Mouse (Mus musculus) adrenal gland, postnatal 10 days (tissue): Measurements from ENCODE around the gene Dnaja2. TPM values are rescaled to one million over a fixed set of nuclear protein-coding genes. Genes with fewer than 3 reads are reported as not detected.

ENCODE experiments used
- DNase-seq: peaks from one replicate; pipeline ENCODE4 v3.0.0; 2021; ENCODE audit warnings: mixed read lengths
- total RNA-seq, 2 experiments: library from RNA; stranded (reverse); gene quantifications; 2 replicates each; pipeline ENCODE4 v1.2.3; 2021

Dnaja2 gene
- total RNA-seq, 2 experiments from 2014 or later = 146 to 159 TPM

GRCm38 (mm10) chr8:85556986-85557600 lies 1.9 kb upstream of the Dnaja2 start:
- DNase-seq = no peak

GRCm38 (mm10) chr8:85554391-85555180 lies 558 bp downstream of the Dnaja2 start:
- DNase-seq = peak; percentile 17

- no peak for DNase-seq
Observed at GRCm38 (mm10) chr8:85551934-85552333, 3.2 kb downstream of the Dnaja2 start.

GRCm38 (mm10) chr8:85536332-85536731 lies 18.8 kb downstream of the Dnaja2 start:
- DNase-seq = no peak

GRCm38 (mm10) chr8:85534163-85534562 lies 21.0 kb downstream of the Dnaja2 start:
- DNase-seq = no peak

GRCm38 (mm10) chr8:85533434-85533833 lies 21.7 kb downstream of the Dnaja2 start:
- no peak for DNase-seq

- DNase-seq = no peak
Observed at GRCm38 (mm10) chr8:85532843-85533242, 22.3 kb downstream of the Dnaja2 start.

- DNase-seq = no peak
Observed at GRCm38 (mm10) chr8:85531471-85531870, 23.7 kb downstream of the Dnaja2 start.

- DNase-seq = no peak
Observed at GRCm38 (mm10) chr8:85530717-85531116, 24.4 kb downstream of the Dnaja2 start.

GRCm38 (mm10) chr8:85528959-85529358 lies 26.2 kb downstream of the Dnaja2 start:
- no peak for DNase-seq

- peak; percentile 74 for DNase-seq
Observed at GRCm38 (mm10) chr8:85526105-85526504, 29.0 kb downstream of the Dnaja2 start.

GRCm38 (mm10) chr8:85524086-85524485 lies 31.1 kb downstream of the Dnaja2 start:
- no peak for DNase-seq

GRCm38 (mm10) chr8:85521332-85521731 lies 33.8 kb downstream of the Dnaja2 start:
- DNase-seq = peak; percentile 27

GRCm38 (mm10) chr8:85520586-85520985 lies 34.6 kb downstream of the Dnaja2 start:
- DNase-seq = no peak

- DNase-seq = no peak
Observed at GRCm38 (mm10) chr8:85517956-85518355, 37.2 kb downstream of the Dnaja2 start.

GRCm38 (mm10) chr8:85517336-85517735 lies 37.8 kb downstream of the Dnaja2 start:
- DNase-seq = no peak

- DNase-seq = no peak
Observed at GRCm38 (mm10) chr8:85515391-85515790, 39.8 kb downstream of the Dnaja2 start.

- DNase-seq = no peak
Observed at GRCm38 (mm10) chr8:85513283-85513682, 41.9 kb downstream of the Dnaja2 start.

GRCm38 (mm10) chr8:85512234-85512633 lies 42.9 kb downstream of the Dnaja2 start:
- no peak for DNase-seq

- DNase-seq = no peak
Observed at GRCm38 (mm10) chr8:85508661-85509060, 46.5 kb downstream of the Dnaja2 start.

- DNase-seq = no peak
Observed at GRCm38 (mm10) chr8:85506620-85507019, 48.5 kb downstream of the Dnaja2 start.

GRCm38 (mm10) chr8:85504704-85505103 lies 50.4 kb downstream of the Dnaja2 start:
- no peak for DNase-seq

GRCm38 (mm10) chr8:85503065-85503464 lies 52.1 kb downstream of the Dnaja2 start:
- no peak for DNase-seq

GRCm38 (mm10) chr8:85502381-85502780 lies 52.8 kb downstream of the Dnaja2 start:
- DNase-seq = no peak
